Mouse (Mus musculus) forebrain, embryonic 16.5 days (tissue): ENCODE data around the gene Gm20388. TPM values are rescaled to one million over a fixed set of nuclear protein-coding genes. Genes with fewer than 3 reads are reported as not detected.

Experiments
- ATAC-seq: fragments of 200-750 bp; cut with Nextera tagmentation; 2 replicates; pipeline ENCODE4 v1.8.0; 2017; ENCODE audit warnings: mild to moderate bottlenecking, moderate library complexity
- H3K27ac ChIP-seq: fragments of 300-500 bp; sonication (generic); 2 replicates; pipeline ENCODE4 v1.5.1; 2014; ENCODE audit warnings: low read length, control low read depth
- H3K27me3 ChIP-seq: fragments of 300-500 bp; sonication (generic); replicated peaks from 2 replicates; pipeline ENCODE4 v1.6.1; 2014; ENCODE audit warnings: low read length; ENCODE audit not compliant: control insufficient read depth, insufficient read depth
- H3K36me3 ChIP-seq: fragments of 300-500 bp; sonication (generic); 2 replicates; pipeline ENCODE4 v1.6.1; 2014; ENCODE audit not compliant: control insufficient read depth, insufficient read depth
- H3K4me1 ChIP-seq: fragments of 300-500 bp; sonication (generic); replicated peaks from 2 replicates; pipeline ENCODE4 v1.6.1; 2014; ENCODE audit warnings: low read length; ENCODE audit not compliant: control insufficient read depth, insufficient read depth
- H3K4me2 ChIP-seq: fragments of 300-500 bp; sonication (generic); 2 replicates; pipeline ENCODE4 v1.6.1; 2014; ENCODE audit warnings: mild to moderate bottlenecking, low read length, control low read depth
- H3K4me3 ChIP-seq: fragments of 300-500 bp; sonication (generic); replicated peaks from 2 replicates; pipeline ENCODE4 v1.5.1; 2014; ENCODE audit warnings: mild to moderate bottlenecking, low read length, control low read depth
- H3K9ac ChIP-seq: fragments of 300-500 bp; sonication (generic); replicated peaks from 2 replicates; pipeline ENCODE4 v1.6.1; 2014; ENCODE audit warnings: low read depth, low read length, control low read depth
- H3K9me3 ChIP-seq: fragments of 300-500 bp; sonication (generic); 2 replicates; pipeline ENCODE4 v1.6.1; 2016; ENCODE audit warnings: low read length; ENCODE audit not compliant: control insufficient read depth
- WGBS: fragments of 180-500 bp; shearing (Covaris S2); extraction: QIAGEN DNeasy Blood & Tissue Kit; methylation state at CpG from one replicate; pipeline ENCODE4 v1.1.7; 2014; 5-methylcytosine and 5-hydroxymethylcytosine counted together
- polyA plus RNA-seq: library from polyadenylated mRNA; unstranded; fragments of >200 nt; fragmentation: Nextera tagmentation; extraction: Ambion mirVana; gene quantifications from 2 replicates; pipeline ENCODE4 v1.2.1, GENCODE M21; 2015

Gene Gm20388
- polyA plus RNA-seq, 1 experiment from 2014 or later, result 4.7 TPM

- no peak overlapping the region for H3K9ac ChIP-seq
- H3K4me1 ChIP-seq, result no peaks in the 10 kb centered on the region
- H3K9me3 ChIP-seq, result no peaks in the 10 kb centered on the region
- 82% methylated on average over 11 of the region's 11 CpGs for WGBS
- H3K4me2 ChIP-seq, result no peak overlapping the region
- H3K4me3 ChIP-seq, result no peak overlapping the region
- H3K27ac ChIP-seq, result no peak overlapping the region
- no peak for ATAC-seq
- H3K36me3 ChIP-seq, result no peaks in the 10 kb centered on the region
- no peaks in the 10 kb centered on the region for H3K27me3 ChIP-seq
Measured at GRCm38 (mm10) chr8:124056832-124057655, 4146.4 kb downstream of the Gm20388 start.

- 70% methylated on average over 4 of the region's 4 CpGs for WGBS
Measured at GRCm38 (mm10) chr8:124066325-124067058, 4155.9 kb downstream of the Gm20388 start.

GRCm38 (mm10) chr8:124067059-124067750, 4156.6 kb downstream of the Gm20388 start:
- no peak overlapping the region for H3K4me2 ChIP-seq
- H3K9me3 ChIP-seq, result no peaks in the 10 kb centered on the region
- ATAC-seq, result no peak
- H3K4me1 ChIP-seq, result peaks cover 24% of the 10 kb centered on the region
- H3K4me3 ChIP-seq, result no peak overlapping the region
- H3K27me3 ChIP-seq, result no peaks in the 10 kb centered on the region
- WGBS, result 70% methylated on average over 4 of the region's 4 CpGs
- no peak overlapping the region for H3K9ac ChIP-seq
- no peaks in the 10 kb centered on the region for H3K36me3 ChIP-seq
- no peak overlapping the region for H3K27ac ChIP-seq

More at GRCm38 (mm10) chr8:124066325-124067058, 4155.9 kb downstream of the Gm20388 start:
- peaks cover 23% of the 10 kb centered on the region for H3K4me1 ChIP-seq
- H3K36me3 ChIP-seq, result no peaks in the 10 kb centered on the region
- H3K4me3 ChIP-seq, result no peak overlapping the region
- no peaks in the 10 kb centered on the region for H3K9me3 ChIP-seq
- no peak overlapping the region for H3K27ac ChIP-seq
- H3K9ac ChIP-seq, result no peak overlapping the region
- H3K27me3 ChIP-seq, result no peaks in the 10 kb centered on the region
- no peak overlapping the region for H3K4me2 ChIP-seq
- no peak for ATAC-seq

- H3K4me3 ChIP-seq, result no peak overlapping the region
- peaks cover 24% of the 10 kb centered on the region for H3K4me1 ChIP-seq
- no peaks in the 10 kb centered on the region for H3K9me3 ChIP-seq
- H3K27me3 ChIP-seq, result no peaks in the 10 kb centered on the region
- peak overlapping the region; percentile 58 for H3K27ac ChIP-seq
- WGBS, result 9% methylated on average over 18 of the region's 18 CpGs
- no peaks in the 10 kb centered on the region for H3K36me3 ChIP-seq
- peak overlapping the region; percentile 9; the same call in 1 of the 2 replicates for H3K4me2 ChIP-seq
- peak; percentile 83 for ATAC-seq
- H3K9ac ChIP-seq, result peak overlapping the region; percentile 40; the same call in 1 of the 2 replicates
Measured at GRCm38 (mm10) chr8:124070363-124071324, 4160.0 kb downstream of the Gm20388 start.

- Histone ChIP-seq H3K9me3 (no peaks in the 10 kb centered on the region), H3K36me3 (no peaks in the 10 kb centered on the region), H3K27me3 (no peaks in the 10 kb centered on the region), H3K4me3 (no peak overlapping the region), H3K4me1 (peaks cover 5% of the 10 kb centered on the region), H3K27ac (no peak overlapping the region), H3K9ac (no peak overlapping the region), H3K4me2 (no peak overlapping the region)
- ATAC-seq, result no peak
- 56% methylated on average over 8 of the region's 8 CpGs for WGBS
Measured at GRCm38 (mm10) chr8:124075977-124076376, 4165.3 kb downstream of the Gm20388 start.

GRCm38 (mm10) chr8:124076416-124076815, 4165.8 kb downstream of the Gm20388 start:
- WGBS, result 51% methylated on average over 3 of the region's 3 CpGs
- no peaks in the 10 kb centered on the region for H3K27me3 ChIP-seq
- no peak overlapping the region for H3K4me3 ChIP-seq
- H3K4me2 ChIP-seq, result no peak overlapping the region
- peaks cover under 1% of the 10 kb centered on the region; the same call in 1 of the 2 replicates for H3K4me1 ChIP-seq
- ATAC-seq, result no peak
- no peaks in the 10 kb centered on the region for H3K36me3 ChIP-seq
- H3K27ac ChIP-seq, result no peak overlapping the region
- no peaks in the 10 kb centered on the region for H3K9me3 ChIP-seq
- H3K9ac ChIP-seq, result no peak overlapping the region

- Histone ChIP-seq H3K9me3 (no peaks in the 10 kb centered on the region), H3K27ac (no peak overlapping the region), H3K4me2 (no peak overlapping the region), H3K27me3 (no peaks in the 10 kb centered on the region), H3K4me1 (no peaks in the 10 kb centered on the region), H3K36me3 (no peaks in the 10 kb centered on the region), H3K9ac (no peak overlapping the region), H3K4me3 (no peak overlapping the region)
- WGBS, result 91% methylated on average over 8 of the region's 8 CpGs
- no peak for ATAC-seq
Measured at GRCm38 (mm10) chr8:124077377-124077776, 4166.7 kb downstream of the Gm20388 start.

GRCm38 (mm10) chr8:124077998-124078397, 4167.4 kb downstream of the Gm20388 start:
- H3K27me3 ChIP-seq, result no peaks in the 10 kb centered on the region
- 80% methylated on average over 10 of the region's 10 CpGs for WGBS
- no peak for ATAC-seq

More at GRCm38 (mm10) chr8:124077998-124078397, 4167.4 kb downstream of the Gm20388 start:
- Histone ChIP-seq H3K4me1 (no peaks in the 10 kb centered on the region), H3K4me3 (no peak overlapping the region), H3K9me3 (no peaks in the 10 kb centered on the region), H3K27ac (no peak overlapping the region), H3K9ac (no peak overlapping the region), H3K36me3 (no peaks in the 10 kb centered on the region), H3K4me2 (no peak overlapping the region)
